Mouse (Mus musculus): ENCODE measurements at regions not wholly inside any gene's neighbourhood (a gene's known extent, or its start where the extent isn't known, plus 50 kb on each side); places are given as distances from the start of the nearest gene placed in this dataset.

DNA sequence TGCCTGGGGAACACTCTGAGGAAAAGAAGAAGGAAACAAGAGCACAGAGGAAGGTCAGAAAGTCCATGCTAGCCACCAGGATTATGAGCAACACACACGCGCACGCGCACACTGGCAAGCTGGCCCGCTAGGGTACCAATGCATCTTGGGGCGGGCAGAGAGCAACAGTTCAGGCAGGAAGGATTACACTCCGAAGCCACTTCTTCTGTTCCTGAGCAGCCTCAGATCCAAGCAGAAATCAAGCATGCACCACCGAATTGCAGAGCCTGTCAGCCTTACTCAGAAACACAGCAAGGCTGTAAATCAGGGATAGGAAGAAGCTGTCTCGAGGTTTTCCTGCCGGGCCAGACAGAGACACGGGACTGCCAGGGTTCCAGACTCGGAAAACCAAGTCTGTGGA, 615.8 kb upstream of the Adam5 start:
- TF ChIP-seq CTCF (IDR thresholded peaks at IDR 0.05; ENCODE audit: low read depth) (no peak), EP300 (IDR thresholded peaks at IDR 0.05; ENCODE audit: low read depth) (no peak)
